Mouse (Mus musculus): Measurements from ENCODE around the gene Sytl3. TPM values are rescaled to one million over a fixed set of nuclear protein-coding genes. Genes with fewer than 3 reads are reported as not detected.

Gene Sytl3
- polyA plus RNA-seq, 1 experiment: 3.7 TPM

GRCm38 (mm10) chr17:6781273-6781672, 122.4 kb downstream of the Sytl3 start:
- H3K27ac ChIP-seq (ENCODE audit: insufficient read depth, low read depth, low read length): no peak overlapping the region; the same call in 1 of the 2 replicates
- no peak for DNase-seq
- no peaks in the 10 kb centered on the region for H3K27me3 ChIP-seq (replicated peaks; ENCODE audit: control insufficient read depth, insufficient read depth, low read length)
- no peaks in the 10 kb centered on the region for H3K36me3 ChIP-seq (ENCODE audit: control insufficient read depth, insufficient read depth, low read length)
- TF ChIP-seq POLR2A (IDR thresholded peaks at IDR 0.05; ENCODE audit: low read depth, low read length) (no peak), CTCF (conservative IDR thresholded peaks at IDR 0.05; ENCODE audit: insufficient read depth, insufficient read length, low read depth, low read length) (no peak)
- H3K4me1 ChIP-seq (ENCODE audit: control insufficient read depth, insufficient read depth, low read length): peaks cover 21% of the 10 kb centered on the region
- H3K4me3 ChIP-seq (ENCODE audit: insufficient read depth, low read depth, low read length): peak overlapping the region; percentile 97
- 27% methylated on average over 6 of the region's 6 CpGs for WGBS

GRCm38 (mm10) chr17:6782033-6782526, 123.2 kb downstream of the Sytl3 start:
- Histone ChIP-seq H3K27me3 (replicated peaks; ENCODE audit: control insufficient read depth, insufficient read depth, low read length) (no peaks in the 10 kb centered on the region), H3K36me3 (ENCODE audit: control insufficient read depth, insufficient read depth, low read length) (no peaks in the 10 kb centered on the region), H3K27ac (ENCODE audit: insufficient read depth, low read depth, low read length) (peak overlapping the region; percentile 96), H3K4me1 (ENCODE audit: control insufficient read depth, insufficient read depth, low read length) (peaks cover 13% of the 10 kb centered on the region), H3K4me3 (ENCODE audit: insufficient read depth, low read depth, low read length) (peak overlapping the region; percentile 97)
- TF ChIP-seq CTCF (conservative IDR thresholded peaks at IDR 0.05; ENCODE audit: insufficient read depth, insufficient read length, low read depth, low read length) (no peak), POLR2A (IDR thresholded peaks at IDR 0.05; ENCODE audit: low read depth, low read length) (no peak)
- WGBS: under 1% methylated on average over 21 of the region's 21 CpGs
- DNase-seq: peak; percentile 52

- DNase-seq: peak; percentile 94
- Histone ChIP-seq H3K4me1 (ENCODE audit: control insufficient read depth, insufficient read depth, low read length) (peaks cover 8% of the 10 kb centered on the region), H3K4me3 (ENCODE audit: insufficient read depth, low read depth, low read length) (peak within 1 kb of the TSS; percentile 97), H3K27me3 (replicated peaks; ENCODE audit: control insufficient read depth, insufficient read depth, low read length) (no peaks in the 10 kb centered on the region), H3K36me3 (ENCODE audit: control insufficient read depth, insufficient read depth, low read length) (no peaks in the 10 kb centered on the region), H3K27ac (ENCODE audit: insufficient read depth, low read depth, low read length) (peak within 1 kb of the TSS; percentile 96)
- TF ChIP-seq POLR2A (IDR thresholded peaks at IDR 0.05; ENCODE audit: low read depth, low read length): peak; percentile 95
- TF ChIP-seq CTCF (conservative IDR thresholded peaks at IDR 0.05; ENCODE audit: insufficient read depth, insufficient read length, low read depth, low read length): no peak
- 1% methylated on average over 52 of the region's 52 CpGs for WGBS
Observed at GRCm38 (mm10) chr17:6782611-6783005, 123.7 kb downstream of the Sytl3 start, which contains the start of gene Ezr. Ezr (minus strand) TSS chr17:6782784.

- Histone ChIP-seq H3K36me3 (ENCODE audit: control insufficient read depth, insufficient read depth, low read length) (no peaks in the 10 kb centered on the region), H3K27me3 (replicated peaks; ENCODE audit: control insufficient read depth, insufficient read depth, low read length) (no peaks in the 10 kb centered on the region), H3K4me1 (ENCODE audit: control insufficient read depth, insufficient read depth, low read length) (peaks cover 5% of the 10 kb centered on the region; the same call in 1 of the 2 replicates), H3K4me3 (ENCODE audit: insufficient read depth, low read depth, low read length) (peak overlapping the region; percentile 97), H3K27ac (ENCODE audit: insufficient read depth, low read depth, low read length) (peak overlapping the region; percentile 74)
- DNase-seq: peak; percentile 55
- no peak for TF ChIP-seq CTCF (conservative IDR thresholded peaks at IDR 0.05; ENCODE audit: insufficient read depth, insufficient read length, low read depth, low read length)
- under 1% methylated on average over 58 of the region's 58 CpGs for WGBS
Observed at GRCm38 (mm10) chr17:6783006-6783661, 124.2 kb downstream of the Sytl3 start.

- Histone ChIP-seq H3K36me3 (ENCODE audit: control insufficient read depth, insufficient read depth, low read length) (no peaks in the 10 kb centered on the region), H3K4me3 (ENCODE audit: insufficient read depth, low read depth, low read length) (0 out of 2 replicates have a peak overlapping the region, but pooled peaks have one; percentile 97), H3K27ac (ENCODE audit: insufficient read depth, low read depth, low read length) (no peak overlapping the region), H3K27me3 (replicated peaks; ENCODE audit: control insufficient read depth, insufficient read depth, low read length) (no peaks in the 10 kb centered on the region), H3K4me1 (ENCODE audit: control insufficient read depth, insufficient read depth, low read length) (peaks cover 5% of the 10 kb centered on the region; the same call in 1 of the 2 replicates)
- TF ChIP-seq CTCF (conservative IDR thresholded peaks at IDR 0.05; ENCODE audit: insufficient read depth, insufficient read length, low read depth, low read length) (no peak), POLR2A (IDR thresholded peaks at IDR 0.05; ENCODE audit: low read depth, low read length) (no peak)
- 52% methylated on average over 10 of the region's 10 CpGs for WGBS
- peak; percentile 68 for DNase-seq
Observed at GRCm38 (mm10) chr17:6783756-6784357, 125.0 kb downstream of the Sytl3 start.

GRCm38 (mm10) chr17:6787241-6787640, 128.3 kb downstream of the Sytl3 start:
- TF ChIP-seq POLR2A (IDR thresholded peaks at IDR 0.05; ENCODE audit: low read depth, low read length): no peak
- no peak for TF ChIP-seq CTCF (conservative IDR thresholded peaks at IDR 0.05; ENCODE audit: insufficient read depth, insufficient read length, low read depth, low read length)
- Histone ChIP-seq H3K4me3 (ENCODE audit: insufficient read depth, low read depth, low read length) (no peak overlapping the region), H3K4me1 (ENCODE audit: control insufficient read depth, insufficient read depth, low read length) (peaks cover 5% of the 10 kb centered on the region; the same call in 1 of the 2 replicates), H3K27me3 (replicated peaks; ENCODE audit: control insufficient read depth, insufficient read depth, low read length) (no peaks in the 10 kb centered on the region), H3K36me3 (ENCODE audit: control insufficient read depth, insufficient read depth, low read length) (no peaks in the 10 kb centered on the region), H3K27ac (ENCODE audit: insufficient read depth, low read depth, low read length) (no peak overlapping the region)
- no peak for DNase-seq
- 91% methylated on average over 4 of the region's 4 CpGs for WGBS

Other genes with a start within 250 kb of the Sytl3 start
- 205 and 213 TPM in 2 replicates for gene Dynlt1b, start 229.0 kb upstream of the Sytl3 start, polyA plus RNA-seq (2012; rRNA removed)
- gene Dynlt1c, start 57.4 kb upstream of the Sytl3 start, polyA plus RNA-seq (2012; rRNA removed): 5.2 and 5.6 TPM in 2 replicates
- gene Dynlt1f, start 3.2 kb upstream of the Sytl3 start, polyA plus RNA-seq (2012; rRNA removed): 61.6 and 64.5 TPM in 2 replicates
- 129 and 152 TPM in 2 replicates for gene Ezr, start 123.7 kb downstream of the Sytl3 start, polyA plus RNA-seq (2012; rRNA removed)

Measured in kidney, adult 2 months (tissue).